Mouse (Mus musculus): ENCODE data around the gene Agr2.

Gene Agr2

GRCm38 (mm10) chr12:35992711-35993110 lies at the start of gene Agr2:
Gene Agr2, plus strand, starts transcription at chr12:35992907.
- DNase-seq, result no peak

GRCm38 (mm10) chr12:35951757-35952156 lies 41.0 kb upstream of the Agr2 start:
- no peak for DNase-seq

- DNase-seq, result peak; percentile 13 to 15
Measured at GRCm38 (mm10) chr12:35957235-35957634, 35.5 kb upstream of the Agr2 start.

- no peak for DNase-seq
Measured at GRCm38 (mm10) chr12:35966098-35966767, 26.5 kb upstream of the Agr2 start.

- DNase-seq, result no peak
Measured at GRCm38 (mm10) chr12:35966768-35967141, 26.0 kb upstream of the Agr2 start.

GRCm38 (mm10) chr12:35975898-35976297 lies 16.8 kb upstream of the Agr2 start:
- DNase-seq, result no peak

GRCm38 (mm10) chr12:35977633-35978246 lies 15.0 kb upstream of the Agr2 start:
- DNase-seq, result no peak

- DNase-seq, result no peak
Measured at GRCm38 (mm10) chr12:35979625-35980024, 13.1 kb upstream of the Agr2 start.

- no peak for DNase-seq
Measured at GRCm38 (mm10) chr12:35981732-35982360, 10.9 kb upstream of the Agr2 start.

- peak; percentile 37 to 49 for DNase-seq
Measured at GRCm38 (mm10) chr12:35983472-35983871, 9.2 kb upstream of the Agr2 start.

- DNase-seq, result no peak
Measured at GRCm38 (mm10) chr12:35984743-35985142, 8.0 kb upstream of the Agr2 start.

GRCm38 (mm10) chr12:35993583-35993982 lies 876 bp downstream of the Agr2 start:
- DNase-seq, result no peak

GRCm38 (mm10) chr12:35994098-35994497 lies 1.4 kb downstream of the Agr2 start:
- no peak for DNase-seq

- peak; percentile 29 to 31 for DNase-seq
Measured at GRCm38 (mm10) chr12:35995799-35996198, 3.1 kb downstream of the Agr2 start.

- no peak for DNase-seq
Measured at GRCm38 (mm10) chr12:36004714-36005113, 12.0 kb downstream of the Agr2 start.

GRCm38 (mm10) chr12:36007581-36007980 lies 14.9 kb downstream of the Agr2 start:
- DNase-seq, result no peak

- DNase-seq, result no peak
Measured at GRCm38 (mm10) chr12:36008364-36009047, 15.8 kb downstream of the Agr2 start.

GRCm38 (mm10) chr12:36013216-36013910 lies 20.7 kb downstream of the Agr2 start:
- DNase-seq, result no peak

GRCm38 (mm10) chr12:36017791-36018190 lies 25.1 kb downstream of the Agr2 start:
- DNase-seq, result peak; percentile 53 to 56

GRCm38 (mm10) chr12:36019572-36019971 lies 26.9 kb downstream of the Agr2 start:
- DNase-seq, result no peak

- no peak for DNase-seq
Measured at GRCm38 (mm10) chr12:36020081-36020480, 27.4 kb downstream of the Agr2 start.

- no peak for DNase-seq
Measured at GRCm38 (mm10) chr12:36020710-36021109, 28.0 kb downstream of the Agr2 start.

- DNase-seq, result no peak
Measured at GRCm38 (mm10) chr12:36026126-36026525, 33.4 kb downstream of the Agr2 start.

Measured in B cell, adult 2 months (primary cell).